Mouse (Mus musculus) liver, postnatal 0 days (tissue): Measurements from ENCODE around the gene Ugt1a9.

Experiments
- CTCF ChIP-seq: sonication (generic); IDR thresholded peaks from 2 replicates; pipeline ENCODE4 v1.5.1; 2016; ENCODE audit warnings: antibody characterized with exemption, low read depth
- EP300 ChIP-seq: IDR thresholded peaks from 2 replicates; pipeline ENCODE4 v1.6.1; 2016; ENCODE audit warnings: antibody characterized with exemption, low read depth, mild to moderate bottlenecking

GRCm38 (mm10) chr1:88245881-88246280 is 175.3 kb downstream of the Ugt1a9 start:
- no peak for TF ChIP-seq CTCF
- no peak for TF ChIP-seq EP300
